Mouse (Mus musculus): Measurements from ENCODE around the gene Ttc39a. TPM values are rescaled to one million over a fixed set of nuclear protein-coding genes. Genes with fewer than 3 reads are reported as not detected.

Gene Ttc39a
- total RNA-seq, 2 experiments from 2014 or later = 3.1 TPM

- intact Hi-C loops (cut with DNase I) = no loop called here
- no peak for DNase-seq (ENCODE audit: low spot score in 2 of 2)
Measured at GRCm38 (mm10) chr4:109419563-109419962, 13.1 kb downstream of the Ttc39a start.

GRCm38 (mm10) chr4:109420138-109420795 is 13.8 kb downstream of the Ttc39a start:
- DNase-seq (ENCODE audit: low spot score in 2 of 2) = no peak

GRCm38 (mm10) chr4:109421608-109422007 is 15.2 kb downstream of the Ttc39a start:
- intact Hi-C loops (cut with DNase I) = no loop called here
- no peak for DNase-seq (ENCODE audit: low spot score in 2 of 2)

More at GRCm38 (mm10) chr4:109420138-109420795, 13.8 kb downstream of the Ttc39a start:
- intact Hi-C loops (cut with DNase I) = no loop called here

GRCm38 (mm10) chr4:109422436-109422835 is 16.0 kb downstream of the Ttc39a start:
- no peak for DNase-seq (ENCODE audit: low spot score in 2 of 2)
- intact Hi-C loops (cut with DNase I) = no loop called here

GRCm38 (mm10) chr4:109423438-109423837 is 17.0 kb downstream of the Ttc39a start:
- intact Hi-C loops (cut with DNase I) = no loop called here
- DNase-seq (ENCODE audit: low spot score in 2 of 2) = no peak

- DNase-seq (ENCODE audit: low spot score in 2 of 2) = no peak
Measured at GRCm38 (mm10) chr4:109427058-109427457, 20.6 kb downstream of the Ttc39a start.

GRCm38 (mm10) chr4:109430250-109430649 is 23.8 kb downstream of the Ttc39a start:
- DNase-seq (ENCODE audit: low spot score in 2 of 2) = no peak
- intact Hi-C loops (cut with DNase I) = no loop called here

More at GRCm38 (mm10) chr4:109427058-109427457, 20.6 kb downstream of the Ttc39a start:
- intact Hi-C loops (cut with DNase I) = no loop called here

GRCm38 (mm10) chr4:109430854-109431253 is 24.4 kb downstream of the Ttc39a start:
- DNase-seq (ENCODE audit: low spot score in 2 of 2) = peak; percentile 32 to 44
- intact Hi-C loops (cut with DNase I) = no loop called here

- intact Hi-C loops (cut with DNase I) = no loop called here
Measured at GRCm38 (mm10) chr4:109432668-109433375, 26.4 kb downstream of the Ttc39a start.

GRCm38 (mm10) chr4:109433641-109434040 is 27.2 kb downstream of the Ttc39a start:
- intact Hi-C loops (cut with DNase I) = no loop called here

More at GRCm38 (mm10) chr4:109432668-109433375, 26.4 kb downstream of the Ttc39a start:
- no peak for DNase-seq (ENCODE audit: low spot score in 2 of 2)

GRCm38 (mm10) chr4:109434256-109434655 is 27.8 kb downstream of the Ttc39a start:
- no peak for DNase-seq (ENCODE audit: low spot score in 2 of 2)
- intact Hi-C loops (cut with DNase I) = no loop called here

More at GRCm38 (mm10) chr4:109433641-109434040, 27.2 kb downstream of the Ttc39a start:
- no peak for DNase-seq (ENCODE audit: low spot score in 2 of 2)

GRCm38 (mm10) chr4:109437913-109438878 is 31.8 kb downstream of the Ttc39a start:
- intact Hi-C loops (cut with DNase I) = no loop called here
- DNase-seq (ENCODE audit: low spot score in 2 of 2) = peak; percentile 50 to 53

GRCm38 (mm10) chr4:109439101-109439500 is 32.7 kb downstream of the Ttc39a start:
- intact Hi-C loops (cut with DNase I) = no loop called here
- DNase-seq (ENCODE audit: low spot score in 2 of 2) = no peak

- DNase-seq (ENCODE audit: low spot score in 2 of 2) = no peak
- intact Hi-C loops (cut with DNase I) = no loop called here
Measured at GRCm38 (mm10) chr4:109439825-109440248, 33.4 kb downstream of the Ttc39a start.

- intact Hi-C loops (cut with DNase I) = no loop called here
- no peak for DNase-seq (ENCODE audit: low spot score in 2 of 2)
Measured at GRCm38 (mm10) chr4:109440381-109440780, 34.0 kb downstream of the Ttc39a start.

GRCm38 (mm10) chr4:109441000-109441399 is 34.6 kb downstream of the Ttc39a start:
- intact Hi-C loops (cut with DNase I) = no loop called here
- no peak for DNase-seq (ENCODE audit: low spot score in 2 of 2)

GRCm38 (mm10) chr4:109442126-109442525 is 35.7 kb downstream of the Ttc39a start:
- intact Hi-C loops (cut with DNase I) = no loop called here
- no peak for DNase-seq (ENCODE audit: low spot score in 2 of 2)

- intact Hi-C loops (cut with DNase I) = no loop called here
- DNase-seq (ENCODE audit: low spot score in 2 of 2) = peak; percentile 35 to 43
Measured at GRCm38 (mm10) chr4:109442649-109443048, 36.2 kb downstream of the Ttc39a start.

GRCm38 (mm10) chr4:109444471-109444870 is 38.0 kb downstream of the Ttc39a start:
- intact Hi-C loops (cut with DNase I) = no loop called here
- DNase-seq (ENCODE audit: low spot score in 2 of 2) = no peak

- DNase-seq (ENCODE audit: low spot score in 2 of 2) = no peak
- intact Hi-C loops (cut with DNase I) = no loop called here
Measured at GRCm38 (mm10) chr4:109444951-109445350, 38.5 kb downstream of the Ttc39a start.
